Mouse (Mus musculus) myocyte (in vitro differentiated cells): ENCODE measurements around the gene Ocm. TPM values are rescaled to one million over a fixed set of nuclear protein-coding genes. Genes with fewer than 3 reads are reported as not detected.
"Not testable (repeated sequence)": the region's sequence is repeated elsewhere in the genome, so short reads cannot be mapped to it uniquely, and the experiment has no call there.

Experiments used
- H3K27me3 ChIP-seq: one replicate; pipeline ENCODE4 v1.6.1; 2011; ENCODE audit not compliant: control insufficient read depth, insufficient read depth, insufficient read length
- H3K36me3 ChIP-seq: one replicate; pipeline ENCODE4 v1.6.1; 2011; ENCODE audit not compliant: control insufficient read depth, insufficient read depth
- H3K4me2 ChIP-seq: one replicate; pipeline ENCODE4 v1.6.1; 2011; ENCODE audit warnings: low read depth, control low read depth
- H3K4me3 ChIP-seq: one replicate; pipeline ENCODE4 v1.5.1; 2011; ENCODE audit warnings: mild to moderate bottlenecking, control low read depth, moderate library complexity
- H3K79me2 ChIP-seq: one replicate; pipeline ENCODE4 v1.6.1; 2011; ENCODE audit not compliant: control insufficient read depth, insufficient read depth
- H3ac ChIP-seq: one replicate; pipeline ENCODE4 v1.6.1; 2011; ENCODE audit not compliant: control insufficient read depth, insufficient read length
- CEBPB ChIP-seq: IDR thresholded peaks from 2 replicates; pipeline ENCODE4 v1.6.1; 2011; ENCODE audit warnings: mild to moderate bottlenecking, moderate library complexity; ENCODE audit not compliant: poor library complexity, insufficient read depth, severe bottlenecking
- E2F4 ChIP-seq: IDR thresholded peaks from one replicate; pipeline ENCODE4 v1.6.1; 2011; ENCODE audit warnings: mild to moderate bottlenecking, control low read depth, moderate library complexity; ENCODE audit not compliant: insufficient read depth
- MAX ChIP-seq: IDR thresholded peaks from one replicate; pipeline ENCODE4 v1.6.1; 2011; ENCODE audit warnings: low read depth, mild to moderate bottlenecking, control low read depth
- MYOD1 ChIP-seq, 3 experiments: IDR thresholded peaks; one replicate each; pipeline ENCODE4 v1.6.1; 2011; ENCODE audit warnings: control low read depth in 2 of 3, low read depth in 2 of 3, mild to moderate bottlenecking in 2 of 3, moderate library complexity in 1 of 3; ENCODE audit not compliant: insufficient read length in 2 of 3, control insufficient read depth in 1 of 3
- MYOG ChIP-seq, 3 experiments: IDR thresholded peaks; one replicate each; pipeline ENCODE4 v1.6.1; 2011; ENCODE audit warnings: control low read depth in 2 of 3, low read depth in 2 of 3, mild to moderate bottlenecking in 2 of 3; ENCODE audit not compliant: insufficient read length in 2 of 3, control insufficient read depth in 1 of 3, insufficient read depth in 1 of 3
- POLR2A ChIP-seq: IDR thresholded peaks from one replicate; pipeline ENCODE4 v1.6.1; 2011; ENCODE audit warnings: low read depth, mild to moderate bottlenecking, control low read depth, moderate library complexity; ENCODE audit not compliant: insufficient read length
- POLR2AphosphoS2 ChIP-seq: IDR thresholded peaks from one replicate; pipeline ENCODE4 v1.6.1; 2011; ENCODE audit warnings: low read depth, control low read depth; ENCODE audit not compliant: insufficient read length
- REST ChIP-seq: IDR thresholded peaks from one replicate; pipeline ENCODE4 v1.6.1; 2011; ENCODE audit warnings: mild to moderate bottlenecking, control low read depth, moderate library complexity; ENCODE audit not compliant: insufficient read depth, insufficient read length
- SRF ChIP-seq: IDR thresholded peaks from one replicate; pipeline ENCODE4 v1.6.1; 2011; ENCODE audit warnings: low read depth; ENCODE audit not compliant: control insufficient read depth, insufficient read length
- TCF12 ChIP-seq: IDR thresholded peaks from one replicate; pipeline ENCODE4 v1.6.1; 2011; ENCODE audit warnings: mild to moderate bottlenecking, control low read depth; ENCODE audit not compliant: poor library complexity, insufficient read depth, severe bottlenecking
- TCF3 ChIP-seq: IDR thresholded peaks from one replicate; pipeline ENCODE4 v1.6.1; 2011; ENCODE audit warnings: low read depth, control low read depth; ENCODE audit not compliant: insufficient read length
- USF1 ChIP-seq: IDR thresholded peaks from one replicate; pipeline ENCODE4 v1.6.1; 2011; ENCODE audit warnings: low read depth, mild to moderate bottlenecking, control low read depth, moderate library complexity
- polyA plus RNA-seq: library from polyadenylated mRNA; unstranded; fragments of >200 nt; fragmentation: generic; extraction: Trizol; gene quantifications from one replicate; pipeline ENCODE4 v1.2.1, GENCODE M21; 2012; ENCODE audit warnings: missing spikeins

The Ocm gene
- polyA plus RNA-seq, 1 experiment, result not detected

DNA sequence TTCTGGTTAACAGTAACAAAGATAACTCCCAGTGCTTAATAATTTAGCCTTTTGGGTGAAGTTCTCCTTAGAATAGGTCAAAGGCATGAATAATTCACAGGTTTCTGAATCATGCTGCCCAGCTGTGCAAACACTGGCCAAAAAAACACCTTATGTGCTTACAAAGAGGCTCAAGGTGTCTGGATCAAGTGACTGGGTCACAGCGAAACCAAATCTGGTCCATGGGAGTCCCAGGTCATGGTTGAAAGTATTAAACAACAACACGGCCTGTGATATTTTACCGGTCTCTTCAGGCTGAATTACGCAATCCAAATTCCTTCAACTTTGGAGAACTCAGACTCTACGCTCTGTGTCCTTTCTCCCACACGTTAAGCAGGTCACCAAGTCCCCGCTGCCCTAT lies 6.0 kb upstream of the Ocm start:
- Histone ChIP-seq H3K36me3 (no peaks in the 10 kb centered on the region), H3K27me3 (peaks cover 10% of the 10 kb centered on the region), H3K4me2 (no peak overlapping the region), H3K79me2 (no peaks in the 10 kb centered on the region), H3ac (no peak overlapping the region), H3K4me3 (no peak overlapping the region)
- TF ChIP-seq MYOD1 (IDR thresholded peaks at IDR 0.05; ENCODE audit: control insufficient read depth in 1 of 3, insufficient read length in 2 of 3, low read depth in 2 of 3), result no peak
- no peak for TF ChIP-seq TCF3
- no peak for TF ChIP-seq POLR2AphosphoS2
- TF ChIP-seq CEBPB, result 0 out of 2 replicates have a peak, but pooled peaks have one; percentile 22

DNA sequence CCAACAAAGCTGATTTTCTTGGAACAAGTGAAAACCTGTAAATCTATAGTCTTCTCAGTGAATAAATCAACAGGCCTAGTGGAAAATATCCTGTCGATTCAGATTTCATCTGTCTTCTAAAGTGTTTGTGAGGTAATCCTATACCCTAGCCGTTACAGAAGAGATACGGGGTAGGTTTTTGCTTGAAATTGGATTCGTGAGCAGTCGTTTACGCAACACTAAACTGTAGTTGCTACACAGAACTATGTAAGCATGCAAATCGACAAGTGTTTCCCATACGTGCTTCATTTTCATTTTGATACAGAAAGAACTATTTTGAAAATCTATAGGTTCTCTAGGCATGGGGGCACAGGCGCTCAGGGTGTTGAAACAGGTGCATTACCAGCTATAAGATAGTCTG lies 10.6 kb downstream of the Ocm start:
- Histone ChIP-seq H3K36me3 (peaks cover 16% of the 10 kb centered on the region), H3K79me2 (peaks cover 7% of the 10 kb centered on the region), H3K27me3 (no peaks in the 10 kb centered on the region), H3ac (no peak overlapping the region), H3K4me3 (no peak overlapping the region), H3K4me2 (peak overlapping the region; percentile 89)
- TF ChIP-seq SRF (no peak), POLR2AphosphoS2 (no peak), CEBPB (no peak), TCF12 (no peak), TCF3 (no peak), REST (no peak), POLR2A (no peak), MYOG (IDR thresholded peaks at IDR 0.05; ENCODE audit: control insufficient read depth in 1 of 3, insufficient read depth in 1 of 3, insufficient read length in 2 of 3, low read depth in 2 of 3) (no peak), USF1 (no peak), E2F4 (no peak), MAX (no peak), MYOD1 (IDR thresholded peaks at IDR 0.05; ENCODE audit: control insufficient read depth in 1 of 3, insufficient read length in 2 of 3, low read depth in 2 of 3) (no peak)

DNA sequence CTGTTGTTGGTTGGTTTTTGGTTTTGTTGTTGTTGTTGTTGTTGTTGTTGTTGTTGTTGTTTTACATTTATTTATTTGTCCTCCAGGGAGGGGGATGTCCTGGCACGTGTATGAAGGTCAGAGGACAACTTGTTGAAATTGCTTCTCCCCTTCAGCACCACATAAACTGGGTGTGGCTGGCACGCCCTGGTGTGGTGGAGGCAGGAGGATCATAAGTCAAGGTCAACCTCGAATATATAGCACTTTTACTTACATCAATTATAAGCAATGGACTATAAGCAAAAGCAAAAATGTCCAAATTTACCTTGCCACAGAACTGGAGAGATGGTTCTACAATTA lies 11.2 kb downstream of the Ocm start:
- H3ac ChIP-seq, result no peak overlapping the region
- H3K36me3 ChIP-seq, result peaks cover 20% of the 10 kb centered on the region
- TF ChIP-seq MAX (no peak), POLR2A (no peak), REST (no peak), E2F4 (no peak), MYOD1 (IDR thresholded peaks at IDR 0.05; ENCODE audit: control insufficient read depth in 1 of 3, insufficient read length in 2 of 3, low read depth in 2 of 3) (no peak), SRF (no peak), CEBPB (no peak), POLR2AphosphoS2 (no peak), TCF3 (no peak)
- peak overlapping the region; percentile 89 for H3K4me2 ChIP-seq
- H3K27me3 ChIP-seq, result no peaks in the 10 kb centered on the region
- peak overlapping the region; percentile 53 for H3K4me3 ChIP-seq
- peaks cover 7% of the 10 kb centered on the region for H3K79me2 ChIP-seq

DNA sequence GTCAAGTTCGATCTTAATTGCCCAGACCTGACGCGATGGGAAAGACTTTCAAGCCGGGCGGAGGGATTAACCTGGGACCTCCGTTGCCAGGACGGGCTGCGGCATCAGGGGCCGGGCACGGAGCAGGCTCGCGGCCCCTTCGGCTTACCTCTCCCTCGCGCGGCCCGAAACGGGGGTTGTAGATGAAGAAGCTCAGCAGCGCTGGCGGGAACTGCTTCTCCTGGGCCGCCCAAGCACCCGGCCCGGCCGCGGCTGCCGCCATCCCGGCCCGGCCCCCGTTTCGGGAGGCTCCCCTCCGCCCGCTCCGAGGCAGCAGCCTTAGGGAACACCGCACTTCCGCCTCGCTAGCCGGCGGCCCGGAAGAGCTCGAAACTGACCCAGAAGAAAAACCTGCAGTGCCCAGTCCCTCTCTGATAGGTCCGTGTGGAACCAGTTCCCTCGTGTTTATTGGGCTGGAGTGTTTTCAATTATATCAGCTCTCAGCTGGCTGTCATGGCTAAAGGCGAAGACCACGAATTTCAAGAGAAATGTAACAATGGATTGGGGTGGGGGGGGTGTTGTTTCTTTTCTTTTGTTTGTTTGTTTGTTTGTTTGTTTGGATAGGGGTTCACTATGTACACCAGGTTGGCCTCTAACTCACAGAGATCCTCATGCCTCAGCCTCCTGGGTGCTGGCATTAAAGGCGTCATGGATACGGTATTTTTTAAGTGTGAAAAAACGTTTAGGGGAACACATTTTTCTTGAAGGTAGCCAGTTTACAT lies 11.7 kb downstream of the Ocm start, which contains the start of gene Ccz1:
Ccz1 (minus strand) TSS at position 327 of the 761 bp plus-strand sequence.
- H3K79me2 ChIP-seq, result peaks cover 7% of the 10 kb centered on the region
- no peaks in the 10 kb centered on the region for H3K27me3 ChIP-seq
- TF ChIP-seq REST (no peak), TCF12 (no peak), MAX (no peak), MYOD1 (IDR thresholded peaks at IDR 0.05; ENCODE audit: control insufficient read depth in 1 of 3, insufficient read length in 2 of 3, low read depth in 2 of 3) (no peak), POLR2A (peak; percentile 57), SRF (no peak), E2F4 (no peak), USF1 (no peak), CEBPB (no peak), TCF3 (no peak), POLR2AphosphoS2 (peak; percentile 57), MYOG (IDR thresholded peaks at IDR 0.05; ENCODE audit: control insufficient read depth in 1 of 3, insufficient read depth in 1 of 3, insufficient read length in 2 of 3, low read depth in 2 of 3) (no peak)
- peak within 1 kb of the TSS; percentile 71 for H3ac ChIP-seq
- peak within 1 kb of the TSS; percentile 53 for H3K4me3 ChIP-seq
- peak within 1 kb of the TSS; percentile 89 for H3K4me2 ChIP-seq
- peaks cover 20% of the 10 kb centered on the region for H3K36me3 ChIP-seq

DNA sequence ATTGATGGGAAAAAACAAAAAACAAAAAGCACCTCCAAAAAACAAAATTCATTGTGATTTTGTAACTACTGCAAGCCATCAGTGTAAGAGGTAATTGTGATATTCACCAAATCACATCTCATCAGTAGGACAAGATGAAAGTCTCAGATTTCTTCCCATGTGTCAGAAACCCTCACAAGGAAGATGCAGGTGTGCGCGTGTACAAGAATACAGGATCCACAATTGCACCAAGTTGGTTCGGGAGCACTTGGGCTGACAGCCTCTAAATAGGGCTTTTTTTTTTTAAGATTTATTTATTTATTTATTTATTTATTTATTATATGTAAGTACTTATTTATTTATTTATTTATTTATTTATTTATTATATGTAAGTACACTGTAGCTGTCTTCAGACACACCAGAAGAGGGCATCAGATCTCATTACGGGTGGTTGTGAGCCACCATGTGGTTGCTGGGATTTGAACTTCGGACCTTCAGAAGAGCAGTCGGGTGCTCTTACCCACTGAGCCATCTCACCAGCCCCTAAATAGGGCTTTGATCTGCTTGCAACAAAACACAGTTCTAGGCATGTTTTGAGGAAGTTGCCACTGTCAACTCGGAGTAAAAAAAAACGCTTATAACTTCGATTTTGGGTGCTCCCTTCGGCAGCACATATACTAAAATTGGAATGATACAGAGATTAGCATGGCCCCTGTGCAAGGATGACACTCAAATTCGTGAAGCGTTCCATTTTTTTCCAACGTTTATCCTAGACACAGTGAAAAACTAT lies 12.9 kb downstream of the Ocm start:
- Histone ChIP-seq H3K4me3 (peak overlapping the region; percentile 53), H3K4me2 (peak overlapping the region; percentile 71), H3K36me3 (peaks cover 30% of the 10 kb centered on the region)
- not testable (repeated sequence) for H3K27me3 ChIP-seq, H3K79me2 ChIP-seq, H3ac ChIP-seq
